Mouse (Mus musculus) neural tube, embryonic 11.5 days (tissue): ENCODE results near the gene Frat2. TPM values are rescaled to one million over a fixed set of nuclear protein-coding genes. Genes with fewer than 3 reads are reported as not detected.
A peak's percentile ranks its signal among the peaks of the same experiment; 100 is the strongest.
"Not testable (repeated sequence)": the region's sequence is repeated elsewhere in the genome, so short reads cannot be mapped to it uniquely, and the experiment has no call there.

ENCODE experiments used
- ATAC-seq: fragments of 200-750 bp; cut with Nextera tagmentation; 2 replicates; pipeline ENCODE4 v1.8.0; 2017; ENCODE audit warnings: moderate number of reproducible peaks, mild to moderate bottlenecking, moderate TSS enrichment, moderate library complexity; ENCODE audit not compliant: insufficient read depth, low FRiP score, low TSS enrichment
- DNase-seq: peaks from one replicate; pipeline ENCODE4 v3.0.0-alpha.2; 2015; ENCODE audit warnings: low spot score
- H3K27ac ChIP-seq: fragments of 300-500 bp; sonication (generic); 2 replicates; pipeline ENCODE4 v1.5.1; 2014; ENCODE audit warnings: low read depth, mild to moderate bottlenecking, low read length
- H3K27me3 ChIP-seq: fragments of 300-500 bp; sonication (generic); 2 replicates; pipeline ENCODE4 v1.6.1; 2014; ENCODE audit warnings: mild to moderate bottlenecking, low read length, mixed read lengths; ENCODE audit not compliant: control insufficient read depth, insufficient read depth
- H3K36me3 ChIP-seq: fragments of 300-500 bp; sonication (generic); 2 replicates; pipeline ENCODE4 v1.6.1; 2014; ENCODE audit warnings: mild to moderate bottlenecking, low read length, moderate library complexity, mixed read lengths; ENCODE audit not compliant: control insufficient read depth, insufficient read depth
- H3K4me1 ChIP-seq: fragments of 300-500 bp; sonication (generic); 2 replicates; pipeline ENCODE4 v1.6.1; 2014; ENCODE audit warnings: low read length, mixed read lengths; ENCODE audit not compliant: control insufficient read depth, insufficient read depth
- H3K4me2 ChIP-seq: fragments of 300-500 bp; sonication (generic); 2 replicates; pipeline ENCODE4 v1.6.1; 2014; ENCODE audit warnings: low read depth, mild to moderate bottlenecking, moderate library complexity
- H3K4me3 ChIP-seq: fragments of 300-500 bp; sonication (generic); 2 replicates; pipeline ENCODE4 v1.5.1; 2014; ENCODE audit warnings: low read depth, low read length
- H3K9ac ChIP-seq: fragments of 300-500 bp; sonication (generic); 2 replicates; pipeline ENCODE4 v1.6.1; 2014; ENCODE audit warnings: mild to moderate bottlenecking, low read length
- H3K9me3 ChIP-seq: fragments of 300-500 bp; sonication (generic); 2 replicates; pipeline ENCODE4 v1.6.1; 2016; ENCODE audit warnings: low read length; ENCODE audit not compliant: control insufficient read depth
- WGBS: fragments of 180-500 bp; shearing (Covaris S2); extraction: QIAGEN DNeasy Blood & Tissue Kit; methylation state at CpG from one replicate; pipeline ENCODE4 v1.1.7; 2014; 5-methylcytosine and 5-hydroxymethylcytosine counted together
- polyA plus RNA-seq: library from polyadenylated mRNA; unstranded; fragments of >200 nt; fragmentation: Nextera tagmentation; extraction: Ambion mirVana; gene quantifications from 2 replicates; pipeline ENCODE4 v1.2.1, GENCODE M21; 2014

Gene Frat2
- polyA plus RNA-seq, 1 experiment from 2014 or later = 8.7 TPM

GRCm38 (mm10) chr19:41872285-41872684 lies 24.4 kb upstream of the Frat2 start:
- no peak overlapping the region for H3K27ac ChIP-seq
- DNase-seq = no peak
- no peaks in the 10 kb centered on the region for H3K9me3 ChIP-seq
- H3K4me1 ChIP-seq = no peaks in the 10 kb centered on the region
- peaks cover 13% of the 10 kb centered on the region for H3K36me3 ChIP-seq
- WGBS = 95% methylated on average over 2 of the region's 2 CpGs
- no peak for ATAC-seq
- no peak overlapping the region for H3K4me2 ChIP-seq
- no peaks in the 10 kb centered on the region for H3K27me3 ChIP-seq
- no peak overlapping the region for H3K4me3 ChIP-seq
- H3K9ac ChIP-seq = no peak overlapping the region

- H3K9ac ChIP-seq, H3K9me3 ChIP-seq, DNase-seq, H3K27ac ChIP-seq, ATAC-seq, H3K4me1 ChIP-seq, H3K4me3 ChIP-seq, H3K27me3 ChIP-seq, H3K4me2 ChIP-seq: not testable (repeated sequence)
- WGBS = 88% methylated on average over 5 of the region's 5 CpGs
- peaks cover 16% of the 10 kb centered on the region for H3K36me3 ChIP-seq
These were observed 22.0 kb upstream of the Frat2 start for GRCm38 (mm10) chr19:41869946-41870345.

DNA sequence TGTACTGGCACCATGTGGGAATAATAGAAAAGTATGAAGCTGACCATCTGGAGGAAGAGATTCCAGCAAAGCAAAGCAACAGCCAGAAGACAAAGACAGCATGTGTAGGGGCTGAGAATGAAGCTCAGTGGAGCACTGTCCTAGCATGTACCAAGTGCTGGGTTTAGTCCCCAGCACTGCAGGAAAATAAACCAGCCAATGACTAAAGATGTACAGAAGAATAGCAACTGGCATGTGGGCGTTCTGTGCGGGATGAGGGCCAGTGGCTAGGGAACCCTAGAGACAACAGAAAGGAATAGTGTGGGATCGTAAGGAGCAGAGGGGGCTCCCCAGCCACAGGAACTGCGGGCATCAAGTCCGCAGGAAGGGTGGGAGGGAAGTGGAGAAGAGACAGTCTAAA lies 21.4 kb upstream of the Frat2 start:
- H3K9ac ChIP-seq = no peak overlapping the region
- H3K4me3 ChIP-seq = no peak overlapping the region
- WGBS = 96% methylated on average over 5 of the region's 5 CpGs
- no peaks in the 10 kb centered on the region for H3K27me3 ChIP-seq
- no peaks in the 10 kb centered on the region for H3K4me1 ChIP-seq
- H3K9me3 ChIP-seq = no peaks in the 10 kb centered on the region
- no peak overlapping the region for H3K4me2 ChIP-seq
- H3K27ac ChIP-seq = no peak overlapping the region
- DNase-seq (no peak), ATAC-seq (no peak)
- H3K36me3 ChIP-seq = peaks cover 13% of the 10 kb centered on the region

DNA sequence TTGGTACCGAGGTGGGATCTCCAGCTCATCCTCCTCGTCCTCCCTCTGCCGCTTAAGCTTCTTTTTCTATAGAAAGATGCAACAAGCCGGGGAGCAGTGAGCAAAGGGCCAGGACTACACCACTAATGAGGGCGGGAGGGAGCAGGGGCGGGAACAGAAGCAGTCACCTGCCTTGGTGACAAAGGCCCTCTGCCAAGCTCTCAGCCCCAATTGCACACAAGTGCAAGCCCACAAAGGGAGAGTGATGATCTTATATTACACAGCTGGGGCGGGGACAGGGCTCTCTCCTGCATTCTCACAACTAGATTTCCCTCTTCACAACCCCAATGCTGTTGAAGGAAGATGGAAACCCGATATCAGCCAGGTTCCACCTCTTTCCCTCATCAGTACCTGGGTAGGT lies 18.8 kb upstream of the Frat2 start:
- no peak for DNase-seq
- Histone ChIP-seq H3K9me3 (no peaks in the 10 kb centered on the region), H3K27ac (no peak overlapping the region), H3K9ac (no peak overlapping the region), H3K4me2 (no peak overlapping the region), H3K4me1 (no peaks in the 10 kb centered on the region), H3K36me3 (peaks cover 8% of the 10 kb centered on the region), H3K4me3 (no peak overlapping the region), H3K27me3 (no peaks in the 10 kb centered on the region)
- no peak for ATAC-seq
- 85% methylated on average over 8 of the region's 8 CpGs for WGBS

- no peak overlapping the region for H3K9ac ChIP-seq
- DNase-seq (no peak), ATAC-seq (no peak)
- WGBS = 81% methylated on average over 3 of the region's 3 CpGs
- H3K36me3 ChIP-seq = 0 out of 2 replicates have a peak, but pooled peaks cover 2% of the 10 kb centered on the region
- H3K4me2 ChIP-seq = no peak overlapping the region
- H3K9me3 ChIP-seq = no peaks in the 10 kb centered on the region
- H3K4me1 ChIP-seq = no peaks in the 10 kb centered on the region
- H3K4me3 ChIP-seq = no peak overlapping the region
- no peaks in the 10 kb centered on the region for H3K27me3 ChIP-seq
- H3K27ac ChIP-seq = no peak overlapping the region
These were observed 9.9 kb upstream of the Frat2 start for GRCm38 (mm10) chr19:41857816-41858310.

- Histone ChIP-seq H3K4me1 (no peaks in the 10 kb centered on the region), H3K4me3 (no peak overlapping the region), H3K27ac (no peak overlapping the region), H3K27me3 (no peaks in the 10 kb centered on the region), H3K36me3 (no peaks in the 10 kb centered on the region), H3K9me3 (no peaks in the 10 kb centered on the region), H3K4me2 (no peak overlapping the region), H3K9ac (no peak overlapping the region)
- DNase-seq (no peak), ATAC-seq (no peak)
- 88% methylated on average over 5 of the region's 5 CpGs for whole genome bisulfite sequencing
These were observed 9.3 kb upstream of the Frat2 start for GRCm38 (mm10) chr19:41857086-41857762.

DNA sequence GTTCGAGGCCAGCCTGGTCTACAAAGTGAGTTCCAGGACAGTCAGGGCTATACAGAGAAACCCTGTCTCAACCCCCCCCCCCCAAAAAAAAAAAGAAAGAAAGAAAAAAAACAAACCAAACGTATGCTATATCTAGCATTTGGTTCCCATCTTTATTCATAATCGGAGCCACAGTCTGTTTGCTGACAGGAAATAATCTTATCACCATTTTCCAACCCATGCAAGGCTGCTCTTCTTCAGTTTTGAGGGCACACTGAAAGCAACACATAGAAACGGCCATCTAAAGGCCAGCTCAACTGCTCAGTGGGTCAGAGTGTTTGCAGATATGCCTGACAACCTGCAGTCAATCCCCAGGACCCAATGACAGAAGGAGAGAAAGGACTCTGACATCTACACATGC lies 4.5 kb upstream of the Frat2 start:
- 80% methylated on average over 4 of the region's 4 CpGs for WGBS
- DNase-seq (no peak), ATAC-seq (no peak)
- Histone ChIP-seq H3K36me3 (no peaks in the 10 kb centered on the region), H3K9ac (no peak overlapping the region), H3K4me3 (no peak overlapping the region), H3K4me2 (no peak overlapping the region), H3K27ac (no peak overlapping the region), H3K4me1 (peaks cover 6% of the 10 kb centered on the region), H3K27me3 (no peaks in the 10 kb centered on the region), H3K9me3 (no peaks in the 10 kb centered on the region)

DNA sequence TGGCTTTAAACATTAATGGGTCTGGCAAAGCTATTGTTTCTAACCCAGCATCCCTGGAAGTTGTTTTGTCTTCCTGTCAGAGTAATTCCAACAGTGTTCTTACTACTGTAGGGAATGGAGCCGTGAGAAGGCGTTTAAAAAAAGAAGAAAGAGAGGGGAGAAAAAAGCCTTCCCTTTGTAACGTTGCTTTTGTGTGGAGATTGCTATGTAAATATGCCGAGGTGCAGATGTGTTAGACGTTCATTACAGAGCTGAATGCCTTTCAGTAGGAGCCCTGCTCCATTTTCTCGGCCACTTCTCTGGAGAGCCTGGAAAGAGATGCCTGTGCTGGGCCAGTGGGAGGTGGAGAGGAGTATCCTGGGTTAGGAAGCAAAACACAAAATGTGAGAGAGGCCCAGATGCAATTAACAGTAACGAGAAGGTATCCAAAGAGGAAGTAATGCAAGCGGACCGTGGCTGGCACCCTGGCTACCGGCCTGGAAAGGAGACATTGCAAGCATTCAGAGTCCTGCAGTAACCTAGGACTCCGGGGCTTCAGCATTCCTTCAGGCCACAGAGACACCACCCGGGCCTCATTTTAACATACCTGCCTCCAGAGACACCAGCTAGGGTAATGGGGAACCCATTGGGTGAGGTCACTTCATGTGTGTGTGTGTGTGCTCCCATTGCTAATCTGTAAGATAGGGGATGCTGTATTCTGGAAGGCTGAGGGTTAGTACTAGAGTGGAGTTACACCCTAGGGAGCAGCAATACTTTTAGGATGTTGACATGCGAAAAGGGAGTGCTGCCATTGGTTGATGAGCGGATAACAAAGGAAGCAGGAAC lies 3.0 kb upstream of the Frat2 start:
- H3K9ac ChIP-seq = no peak overlapping the region
- peak overlapping the region; percentile 17 for H3K4me2 ChIP-seq
- 14% methylated on average over 14 of the region's 14 CpGs for WGBS
- no peak overlapping the region for H3K4me3 ChIP-seq
- H3K27me3 ChIP-seq = no peaks in the 10 kb centered on the region
- H3K27ac ChIP-seq = peak overlapping the region; percentile 65
- no peaks in the 10 kb centered on the region for H3K36me3 ChIP-seq
- peaks cover 13% of the 10 kb centered on the region for H3K4me1 ChIP-seq
- DNase-seq (peak; percentile 36), ATAC-seq (no peak)
- H3K9me3 ChIP-seq = no peaks in the 10 kb centered on the region
